Mouse (Mus musculus): ENCODE results near the gene Gnpnat1. TPM values are rescaled to one million over a fixed set of nuclear protein-coding genes. Genes with fewer than 3 reads are reported as not detected.

The Gnpnat1 gene
- polyA plus RNA-seq, 1 experiment from 2014 or later: 24.1 TPM

DNA sequence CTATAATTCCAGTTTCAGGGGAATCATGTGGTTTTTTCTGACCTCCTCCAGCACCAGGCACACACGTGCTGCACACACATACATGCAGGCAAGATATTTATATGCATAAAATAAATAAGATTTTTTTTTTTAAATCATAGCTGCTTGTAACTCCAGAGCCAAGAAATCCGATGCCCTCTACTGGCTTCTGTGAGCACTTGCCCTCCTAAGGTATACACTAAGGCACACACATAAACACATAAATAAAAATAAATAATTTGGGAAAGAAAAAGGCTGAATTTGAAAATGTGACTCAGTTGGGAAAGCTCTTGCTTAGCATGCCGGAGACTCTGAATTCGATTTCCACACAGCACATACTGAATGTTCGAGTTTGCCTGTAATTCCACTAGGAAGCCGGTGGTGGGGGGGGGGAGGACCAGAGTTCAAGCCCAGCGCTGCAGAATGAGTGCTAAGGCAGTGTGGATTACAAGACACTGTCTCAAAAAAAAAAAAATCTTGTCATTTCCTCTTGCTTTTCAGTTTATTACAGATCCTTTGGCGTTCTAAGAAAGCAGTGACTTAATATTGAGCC, 75.6 kb downstream of the Gnpnat1 start:
- H3K27me3 ChIP-seq: no peaks in the 10 kb centered on the region
- ATAC-seq: peak; percentile 19; the same call in 1 of the 2 replicates
- peak overlapping the region; percentile 54 for H3K27ac ChIP-seq
- no peaks in the 10 kb centered on the region for H3K9me3 ChIP-seq (replicated peaks)
- peak overlapping the region; percentile 67 for H3K4me2 ChIP-seq
- H3K9ac ChIP-seq: peak overlapping the region; percentile 37; the same call in 1 of the 2 replicates
- peaks cover 26% of the 10 kb centered on the region for H3K36me3 ChIP-seq (ENCODE audit: poor library complexity, severe bottlenecking)
- WGBS: 17% methylated on average over 8 of the region's 8 CpGs
- peaks cover 19% of the 10 kb centered on the region for H3K4me1 ChIP-seq
- peak overlapping the region; percentile 94 for H3K4me3 ChIP-seq

DNA sequence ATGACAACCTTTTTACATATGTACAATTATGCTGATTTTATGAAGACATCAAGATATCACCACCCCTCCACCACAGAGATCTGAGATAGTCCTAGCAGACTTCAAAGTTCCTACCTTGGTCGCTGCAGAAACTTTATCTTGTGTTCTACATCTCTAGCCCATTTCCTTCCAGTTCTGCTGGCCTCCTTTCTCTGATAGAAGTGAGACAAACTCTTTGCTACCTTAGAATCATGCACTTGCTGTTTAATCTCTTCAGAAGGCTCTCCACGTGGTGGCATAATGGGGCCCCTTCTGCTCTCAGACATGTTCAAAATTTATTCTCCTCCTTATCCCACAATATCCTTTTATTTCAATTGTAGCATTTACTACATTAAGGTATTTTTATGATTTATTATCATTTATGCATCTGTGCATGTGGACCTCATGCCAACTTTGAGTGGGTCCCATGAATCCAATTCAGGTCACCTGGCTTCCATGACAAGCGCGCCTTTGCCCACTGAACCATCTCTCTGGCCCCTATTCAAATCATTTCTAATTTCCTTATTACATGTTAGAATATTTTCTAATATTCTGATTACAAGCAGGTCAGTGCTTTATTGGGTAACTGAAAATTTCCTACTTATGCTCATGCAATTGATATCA, 76.5 kb downstream of the Gnpnat1 start:
- no peak overlapping the region for H3K27ac ChIP-seq
- H3K27me3 ChIP-seq: no peaks in the 10 kb centered on the region
- H3K4me3 ChIP-seq: no peak overlapping the region
- ATAC-seq: no peak
- peaks cover 20% of the 10 kb centered on the region for H3K36me3 ChIP-seq (ENCODE audit: poor library complexity, severe bottlenecking)
- no peak overlapping the region for H3K4me2 ChIP-seq
- peaks cover 19% of the 10 kb centered on the region for H3K4me1 ChIP-seq
- no peak overlapping the region for H3K9ac ChIP-seq
- H3K9me3 ChIP-seq (replicated peaks): no peaks in the 10 kb centered on the region
- 90% methylated on average over 4 of the region's 4 CpGs for WGBS

Small RNAs within 50 kb of the gene (microRNA-seq; reads per million reads assigned to microRNA genes)
- gene Gm25353: not detected

Other genes with a start within 250 kb of the Gnpnat1 start
- 12.1 and 12.5 TPM in 2 replicates for gene Gpr137c, start 185.2 kb downstream of the Gnpnat1 start, polyA plus RNA-seq (2015; fragmentation: Nextera tagmentation; extraction: Ambion mirVana)
- 25.6 and 26.1 TPM in 2 replicates for gene Txndc16, start 184.6 kb downstream of the Gnpnat1 start, polyA plus RNA-seq (2015; fragmentation: Nextera tagmentation; extraction: Ambion mirVana)
- 23.7 and 31.7 TPM in 2 replicates for gene Ero1l, start 86.1 kb downstream of the Gnpnat1 start, polyA plus RNA-seq (2015; fragmentation: Nextera tagmentation; extraction: Ambion mirVana)
- gene Psmc6, start 75.1 kb downstream of the Gnpnat1 start, polyA plus RNA-seq (2015; fragmentation: Nextera tagmentation; extraction: Ambion mirVana): 200 and 220 TPM in 2 replicates
- 49.3 and 50.9 TPM in 2 replicates for gene Styx, start 53.8 kb downstream of the Gnpnat1 start, polyA plus RNA-seq (2015; fragmentation: Nextera tagmentation; extraction: Ambion mirVana)
- gene Fermt2, start 125.2 kb upstream of the Gnpnat1 start, polyA plus RNA-seq (2015; fragmentation: Nextera tagmentation; extraction: Ambion mirVana): 60.5 and 62.9 TPM in 2 replicates